Mouse (Mus musculus): ENCODE measurements around the gene Zfp472.

DNA sequence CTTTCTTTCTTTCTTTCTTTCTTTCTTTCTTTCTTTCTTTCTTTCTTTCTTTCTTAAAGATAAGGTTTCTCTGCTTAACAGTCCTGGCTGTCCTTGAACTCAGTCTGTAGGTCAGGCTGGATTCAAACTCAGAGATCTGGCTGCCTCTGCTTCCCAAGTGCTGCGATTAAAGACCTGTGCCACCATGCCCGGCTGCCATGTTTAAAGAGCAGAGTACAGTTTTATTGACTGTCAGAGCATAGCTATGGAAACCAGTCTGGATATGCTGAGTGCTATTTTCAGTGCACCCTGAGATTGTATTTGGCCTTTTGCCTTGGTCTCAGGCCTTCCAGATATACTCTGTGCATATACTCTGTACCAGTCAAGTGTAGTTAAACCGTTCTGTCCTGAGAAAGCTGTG lies 22.0 kb upstream of the Zfp472 start:
- TF ChIP-seq GATA1 (IDR thresholded peaks at IDR 0.05; ENCODE audit: borderline replicate concordance, low read length) (no peak), FLI1 (IDR thresholded peaks at IDR 0.05; ENCODE audit: low read length) (no peak)
